Mouse (Mus musculus) cerebellum, postnatal 36 days (tissue): ENCODE results near the gene Ass1.
"Not testable (repeated sequence)": the region's sequence is repeated elsewhere in the genome, so short reads cannot be mapped to it uniquely, and the experiment has no call there.

Experiments used
- DNase-seq, 2 experiments: peaks; one replicate each; pipeline ENCODE4 v3.0.0; 2021 to 2022; ENCODE audit warnings: mixed read lengths in 2 of 2

Ass1 gene

GRCm38 (mm10) chr2:31541581-31541980, 71.6 kb downstream of the Ass1 start:
- no peak for DNase-seq

- DNase-seq: no peak
Measured at GRCm38 (mm10) chr2:31547726-31548125, 77.7 kb downstream of the Ass1 start.

GRCm38 (mm10) chr2:31550503-31550902, 80.5 kb downstream of the Ass1 start:
- no peak for DNase-seq

- not testable (repeated sequence) for DNase-seq
Measured at GRCm38 (mm10) chr2:31551351-31551750, 81.3 kb downstream of the Ass1 start.

GRCm38 (mm10) chr2:31551971-31552370, 82.0 kb downstream of the Ass1 start:
- no peak for DNase-seq

GRCm38 (mm10) chr2:31554619-31555018, 84.6 kb downstream of the Ass1 start:
- DNase-seq: no peak
